Mouse (Mus musculus): ENCODE data around the gene Klk11.

Klk11 gene

GRCm38 (mm10) chr7:43774364-43774763 lies at the start of gene Klk11:
TSS of gene Klk11 (plus strand) at chr7:43774604.
- DNase-seq (ENCODE audit: low read depth): no peak

GRCm38 (mm10) chr7:43747788-43748187 lies 26.6 kb upstream of the Klk11 start:
- no peak for DNase-seq (ENCODE audit: low read depth)

- no peak for DNase-seq (ENCODE audit: low read depth)
Observed at GRCm38 (mm10) chr7:43752806-43753205, 21.6 kb upstream of the Klk11 start.

GRCm38 (mm10) chr7:43766484-43766883 lies 7.9 kb upstream of the Klk11 start:
- no peak for DNase-seq (ENCODE audit: low read depth)

GRCm38 (mm10) chr7:43768597-43768996 lies 5.8 kb upstream of the Klk11 start, which contains the start of gene Klk12:
TSS of gene Klk12 (plus strand) at chr7:43768897.
- no peak for DNase-seq (ENCODE audit: low read depth)

- DNase-seq (ENCODE audit: low read depth): no peak
Observed at GRCm38 (mm10) chr7:43769636-43770035, 4.8 kb upstream of the Klk11 start.

- DNase-seq (ENCODE audit: low read depth): no peak
Observed at GRCm38 (mm10) chr7:43770701-43771100, 3.7 kb upstream of the Klk11 start.

- no peak for DNase-seq (ENCODE audit: low read depth)
Observed at GRCm38 (mm10) chr7:43771916-43772315, 2.5 kb upstream of the Klk11 start.

- no peak for DNase-seq (ENCODE audit: low read depth)
Observed at GRCm38 (mm10) chr7:43772901-43773300, 1.5 kb upstream of the Klk11 start.

GRCm38 (mm10) chr7:43774802-43775201 lies 398 bp downstream of the Klk11 start:
- no peak for DNase-seq (ENCODE audit: low read depth)

GRCm38 (mm10) chr7:43775311-43776057 lies 1.1 kb downstream of the Klk11 start:
- DNase-seq (ENCODE audit: low read depth): no peak

- DNase-seq (ENCODE audit: low read depth): no peak
Observed at GRCm38 (mm10) chr7:43776506-43776905, 2.1 kb downstream of the Klk11 start.

- DNase-seq (ENCODE audit: low read depth): no peak
Observed at GRCm38 (mm10) chr7:43777423-43777822, 3.0 kb downstream of the Klk11 start.

GRCm38 (mm10) chr7:43778176-43778970 lies 4.0 kb downstream of the Klk11 start:
- no peak for DNase-seq (ENCODE audit: low read depth)

GRCm38 (mm10) chr7:43780241-43780640 lies 5.8 kb downstream of the Klk11 start:
- no peak for DNase-seq (ENCODE audit: low read depth)

- no peak for DNase-seq (ENCODE audit: low read depth)
Observed at GRCm38 (mm10) chr7:43780746-43781145, 6.3 kb downstream of the Klk11 start, which contains the start of gene Klk10. TSS of gene Klk10 (plus strand) at chr7:43781035.

- no peak for DNase-seq (ENCODE audit: low read depth)
Observed at GRCm38 (mm10) chr7:43781541-43781940, 7.1 kb downstream of the Klk11 start.

- DNase-seq (ENCODE audit: low read depth): peak; percentile 54
Observed at GRCm38 (mm10) chr7:43782275-43783265, 8.2 kb downstream of the Klk11 start.

GRCm38 (mm10) chr7:43785286-43785685 lies 10.9 kb downstream of the Klk11 start:
- DNase-seq (ENCODE audit: low read depth): peak; percentile 31

- peak; percentile 36 for DNase-seq (ENCODE audit: low read depth)
Observed at GRCm38 (mm10) chr7:43788096-43788495, 13.7 kb downstream of the Klk11 start.

GRCm38 (mm10) chr7:43789295-43789694 lies 14.9 kb downstream of the Klk11 start:
- DNase-seq (ENCODE audit: low read depth): no peak

- DNase-seq (ENCODE audit: low read depth): no peak
Observed at GRCm38 (mm10) chr7:43791591-43791990, 17.2 kb downstream of the Klk11 start, which contains the start of gene Klk9. TSS of gene Klk9 (plus strand) at chr7:43791891.

All from fibroblast of lung, adult 2 months (primary cell).